Mouse (Mus musculus) ES-E14 (cell line): ENCODE measurements around the gene Rdm1.

Experiments
- CHD2 ChIP-seq: IDR thresholded peaks from 2 replicates; pipeline ENCODE4 v1.6.1; 2014; ENCODE audit warnings: mild to moderate bottlenecking, low read depth, low read length, inconsistent platforms
- MAFK ChIP-seq: IDR thresholded peaks from 2 replicates; pipeline ENCODE4 v1.6.1; 2014; ENCODE audit warnings: mild to moderate bottlenecking, low read depth, low read length, inconsistent platforms; ENCODE audit not compliant: insufficient read depth
- ZNF384 ChIP-seq: IDR thresholded peaks from 2 replicates; pipeline ENCODE4 v1.6.1; 2012; ENCODE audit warnings: low read depth, low read length, inconsistent platforms

DNA sequence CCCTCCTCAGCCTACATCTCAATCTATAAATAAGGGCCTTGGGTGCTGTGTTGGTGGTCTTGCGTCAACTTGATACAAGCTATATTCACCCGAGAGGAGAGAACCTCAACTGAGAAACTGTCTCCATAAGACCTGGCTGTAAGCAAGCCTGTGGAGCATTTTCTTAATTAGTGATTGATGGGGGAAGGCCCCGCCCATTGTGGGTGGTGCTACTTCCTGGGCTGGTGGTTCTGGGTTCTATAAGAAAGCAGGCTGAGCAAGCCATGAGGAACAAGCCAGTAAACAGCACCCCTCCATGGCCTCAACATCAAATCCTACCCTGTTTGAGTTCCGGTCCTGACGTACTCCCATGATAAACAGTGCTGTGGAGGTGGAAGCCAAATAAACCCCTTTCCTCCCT lies 47.1 kb downstream of the Rdm1 start:
- TF ChIP-seq MAFK (no peak), CHD2 (no peak), ZNF384 (no peak)
